Mouse (Mus musculus): ENCODE measurements around the gene Hoxc9. TPM values are rescaled to one million over a fixed set of nuclear protein-coding genes. Genes with fewer than 3 reads are reported as not detected.
A peak's percentile ranks its signal among the peaks of the same experiment; 100 is the strongest.

Gene Hoxc9
- polyA plus RNA-seq, 1 experiment from 2014 or later: not detected

DNA sequence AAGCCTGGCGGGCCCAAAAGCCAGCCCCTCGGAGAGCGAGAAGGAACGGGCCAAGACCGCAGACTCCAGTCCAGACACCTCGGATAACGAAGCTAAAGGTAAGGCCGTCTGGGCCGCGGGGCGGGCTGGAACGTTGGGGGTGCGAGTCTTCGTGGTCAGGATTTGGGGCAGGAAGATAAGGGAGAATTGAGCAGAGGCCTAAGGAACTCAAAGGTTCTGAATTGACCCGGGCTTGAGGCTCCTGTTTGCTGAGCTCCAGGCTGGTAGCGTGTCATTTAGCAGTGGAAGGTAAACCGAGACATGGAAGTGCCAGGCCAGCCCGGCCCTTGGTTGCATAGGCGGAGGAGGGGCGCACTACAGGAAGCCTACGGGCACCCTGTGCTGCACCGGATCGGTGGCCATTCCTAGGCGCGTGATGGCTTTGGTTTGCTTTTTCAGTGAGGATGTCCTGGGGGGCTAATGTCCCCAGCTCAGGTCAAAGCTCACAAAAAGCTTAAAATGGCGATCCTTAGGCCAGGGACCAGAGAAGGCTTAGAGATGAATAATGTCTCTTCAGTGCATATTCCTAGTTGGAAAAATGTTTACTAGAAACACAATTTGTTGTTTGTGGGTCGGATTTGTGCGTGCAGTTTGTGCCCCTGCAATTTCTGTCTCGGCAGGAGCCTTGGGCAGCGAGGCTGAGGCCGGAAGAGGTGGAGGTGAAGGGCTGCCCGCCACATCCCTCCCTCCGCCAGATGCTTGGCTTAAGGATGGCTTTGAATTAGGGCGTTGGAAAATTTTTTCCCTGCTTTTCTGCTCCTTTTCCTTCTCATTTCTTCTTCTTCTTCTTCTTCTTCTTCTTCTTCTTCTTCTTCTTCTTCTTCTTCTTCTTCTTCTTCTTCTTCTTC, 8.5 kb upstream of the Hoxc9 start:
- Histone ChIP-seq H3K9me3 (no peaks in the 10 kb centered on the region), H3K27ac (replicated peaks) (no peak overlapping the region), H3K9ac (no peak overlapping the region), H3K36me3 (no peaks in the 10 kb centered on the region), H3K27me3 (replicated peaks) (peaks cover 99% of the 10 kb centered on the region), H3K4me3 (no peak overlapping the region), H3K4me1 (peaks cover 5% of the 10 kb centered on the region; the same call in 1 of the 2 replicates), H3K4me2 (no peak overlapping the region)
- WGBS: 2% methylated on average over 34 of the region's 34 CpGs
- ATAC-seq (ENCODE audit: extremely low read depth, insufficient number of reproducible peaks, low FRiP score, low TSS enrichment): no peak

DNA sequence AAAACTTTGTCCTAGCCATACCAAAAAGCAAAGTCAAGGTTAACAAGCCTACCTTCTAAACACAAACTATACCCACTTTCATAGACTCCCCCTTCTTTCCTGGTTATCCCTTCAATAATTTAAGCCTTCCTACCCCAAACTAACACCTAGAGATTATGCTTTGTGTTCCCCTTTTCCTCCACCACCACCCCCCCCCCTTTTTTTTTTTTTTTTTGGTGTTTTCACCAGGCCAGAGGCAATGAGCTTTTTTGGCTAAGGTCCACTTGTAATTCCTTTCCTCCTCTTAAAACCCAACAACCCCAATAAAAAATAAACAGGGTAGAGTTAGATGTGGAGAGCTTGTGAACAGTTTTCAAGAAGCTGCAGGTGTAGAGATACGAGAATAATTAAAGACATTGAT, 6.9 kb upstream of the Hoxc9 start:
- no peak for ATAC-seq (ENCODE audit: extremely low read depth, insufficient number of reproducible peaks, low FRiP score, low TSS enrichment)

DNA sequence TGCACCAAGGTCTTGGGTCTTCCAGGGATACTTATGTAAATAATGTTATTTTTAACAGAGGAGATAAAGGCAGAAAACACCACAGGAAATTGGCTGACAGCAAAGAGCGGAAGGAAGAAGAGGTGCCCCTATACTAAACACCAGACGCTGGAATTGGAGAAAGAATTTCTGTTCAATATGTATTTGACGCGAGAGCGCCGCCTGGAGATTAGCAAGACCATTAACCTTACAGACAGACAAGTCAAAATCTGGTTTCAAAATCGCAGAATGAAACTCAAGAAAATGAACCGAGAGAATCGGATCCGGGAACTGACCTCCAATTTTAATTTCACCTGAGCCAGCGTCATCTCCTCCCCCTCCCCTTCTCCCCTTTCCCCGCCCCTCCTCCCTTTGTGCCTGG, 5.5 kb upstream of the Hoxc9 start:
- peaks cover 5% of the 10 kb centered on the region; the same call in 1 of the 2 replicates for H3K4me1 ChIP-seq
- H3K4me2 ChIP-seq: no peak overlapping the region
- no peaks in the 10 kb centered on the region for H3K36me3 ChIP-seq
- ATAC-seq (ENCODE audit: extremely low read depth, insufficient number of reproducible peaks, low FRiP score, low TSS enrichment): no peak
- H3K9me3 ChIP-seq: no peaks in the 10 kb centered on the region
- H3K9ac ChIP-seq: no peak overlapping the region
- H3K4me3 ChIP-seq: no peak overlapping the region
- peaks cover 99% of the 10 kb centered on the region for H3K27me3 ChIP-seq (replicated peaks)
- WGBS: 1% methylated on average over 12 of the region's 12 CpGs
- H3K27ac ChIP-seq (replicated peaks): no peak overlapping the region

More for the DNA sequence above, 6.9 kb upstream of the Hoxc9 start:
- H3K4me1 ChIP-seq: peaks cover 5% of the 10 kb centered on the region; the same call in 1 of the 2 replicates
- WGBS: 26% methylated on average over 1 of the region's 1 CpGs
- H3K9me3 ChIP-seq: no peaks in the 10 kb centered on the region
- no peak overlapping the region for H3K4me2 ChIP-seq
- H3K27ac ChIP-seq (replicated peaks): no peak overlapping the region
- H3K4me3 ChIP-seq: no peak overlapping the region
- H3K9ac ChIP-seq: no peak overlapping the region
- H3K36me3 ChIP-seq: no peaks in the 10 kb centered on the region
- H3K27me3 ChIP-seq (replicated peaks): peaks cover 99% of the 10 kb centered on the region

- Histone ChIP-seq H3K27me3 (replicated peaks) (peaks cover 99% of the 10 kb centered on the region), H3K9me3 (no peaks in the 10 kb centered on the region), H3K4me2 (no peak overlapping the region), H3K4me3 (no peak overlapping the region), H3K9ac (no peak overlapping the region), H3K4me1 (peaks cover 5% of the 10 kb centered on the region; the same call in 1 of the 2 replicates), H3K36me3 (no peaks in the 10 kb centered on the region), H3K27ac (replicated peaks) (no peak overlapping the region)
- under 1% methylated on average over 21 of the region's 21 CpGs for WGBS
- no peak for ATAC-seq (ENCODE audit: extremely low read depth, insufficient number of reproducible peaks, low FRiP score, low TSS enrichment)
Measured at GRCm38 (mm10) chr15:102972254-102972653, 4.0 kb upstream of the Hoxc9 start.

DNA sequence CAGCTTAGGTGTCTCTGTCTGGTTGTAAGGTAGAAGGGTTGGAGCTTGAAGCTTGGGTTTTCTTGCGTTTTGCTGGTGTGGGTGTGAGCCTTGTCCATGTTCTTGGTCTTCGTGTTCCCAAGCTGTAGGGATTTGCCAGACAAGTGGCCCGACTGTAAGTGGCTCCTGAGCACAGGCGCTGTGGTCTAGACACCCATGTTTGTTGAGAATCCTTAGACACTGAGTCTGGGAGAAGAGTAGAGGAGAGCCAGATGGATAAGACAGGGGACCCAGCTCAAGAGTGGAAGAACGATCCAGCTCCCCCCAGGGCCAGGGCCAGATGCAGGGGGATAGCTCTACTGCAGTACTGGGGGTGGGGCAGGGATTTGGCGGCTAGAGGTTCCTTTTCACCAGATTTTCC, 3.5 kb upstream of the Hoxc9 start:
- WGBS: 2% methylated on average over 6 of the region's 6 CpGs
- H3K9ac ChIP-seq: no peak overlapping the region
- no peak for ATAC-seq (ENCODE audit: extremely low read depth, insufficient number of reproducible peaks, low FRiP score, low TSS enrichment)

DNA sequence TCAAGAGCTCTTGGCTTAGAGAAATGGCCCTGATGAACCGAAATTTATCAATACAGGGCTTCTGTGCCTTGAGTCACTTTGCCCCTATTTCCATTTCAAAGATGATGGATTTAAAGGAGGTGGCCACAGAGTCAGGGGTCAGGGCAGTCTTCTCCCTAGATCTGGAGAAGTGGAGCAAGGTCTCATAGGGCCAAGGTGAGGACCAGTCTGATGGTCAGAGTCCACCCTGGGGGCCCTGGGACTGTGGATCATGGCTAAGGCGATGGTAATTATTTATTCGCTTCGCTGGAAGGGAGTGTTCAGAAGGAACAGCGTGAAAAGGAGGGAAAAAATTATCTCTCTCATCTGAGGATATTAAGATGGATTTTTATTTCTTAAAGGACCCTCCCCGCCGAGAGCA, 1.2 kb upstream of the Hoxc9 start:
- H3K36me3 ChIP-seq: no peaks in the 10 kb centered on the region
- no peak overlapping the region for H3K27ac ChIP-seq (replicated peaks)
- peaks cover 100% of the 10 kb centered on the region for H3K27me3 ChIP-seq (replicated peaks)
- no peak overlapping the region for H3K9ac ChIP-seq
- no peak overlapping the region for H3K4me2 ChIP-seq
- H3K9me3 ChIP-seq: no peaks in the 10 kb centered on the region
- no peak overlapping the region for H3K4me3 ChIP-seq
- H3K4me1 ChIP-seq: peaks cover 5% of the 10 kb centered on the region; the same call in 1 of the 2 replicates
- ATAC-seq (ENCODE audit: extremely low read depth, insufficient number of reproducible peaks, low FRiP score, low TSS enrichment): no peak
- WGBS: 4% methylated on average over 7 of the region's 7 CpGs

More for the DNA sequence above, 3.5 kb upstream of the Hoxc9 start:
- Histone ChIP-seq H3K9me3 (no peaks in the 10 kb centered on the region), H3K36me3 (no peaks in the 10 kb centered on the region), H3K27me3 (replicated peaks) (peaks cover 99% of the 10 kb centered on the region), H3K4me1 (peaks cover 5% of the 10 kb centered on the region; the same call in 1 of the 2 replicates), H3K4me3 (no peak overlapping the region), H3K4me2 (no peak overlapping the region), H3K27ac (replicated peaks) (no peak overlapping the region)

- Histone ChIP-seq H3K27ac (replicated peaks) (no peak overlapping the region), H3K4me1 (peaks cover 5% of the 10 kb centered on the region; the same call in 1 of the 2 replicates), H3K4me3 (no peak overlapping the region), H3K36me3 (no peaks in the 10 kb centered on the region), H3K9ac (no peak overlapping the region), H3K4me2 (no peak overlapping the region), H3K27me3 (replicated peaks) (peaks cover 100% of the 10 kb centered on the region), H3K9me3 (no peaks in the 10 kb centered on the region)
- WGBS: under 1% methylated on average over 21 of the region's 21 CpGs
- ATAC-seq (ENCODE audit: extremely low read depth, insufficient number of reproducible peaks, low FRiP score, low TSS enrichment): no peak
Measured at GRCm38 (mm10) chr15:102975688-102976111, 539 bp upstream of the Hoxc9 start.

- no peak overlapping the region for H3K27ac ChIP-seq (replicated peaks)
- H3K9ac ChIP-seq: no peak overlapping the region
- H3K4me1 ChIP-seq: peaks cover 10% of the 10 kb centered on the region
- no peaks in the 10 kb centered on the region for H3K36me3 ChIP-seq
- ATAC-seq (ENCODE audit: extremely low read depth, insufficient number of reproducible peaks, low FRiP score, low TSS enrichment): no peak
- H3K4me2 ChIP-seq: peak overlapping the region; percentile 51
- peak overlapping the region; percentile 35 for H3K4me3 ChIP-seq
- WGBS: 1% methylated on average over 37 of the region's 37 CpGs
- peaks cover 100% of the 10 kb centered on the region for H3K27me3 ChIP-seq (replicated peaks)
- no peaks in the 10 kb centered on the region for H3K9me3 ChIP-seq
Measured at GRCm38 (mm10) chr15:102976631-102977422, 588 bp downstream of the Hoxc9 start.

GRCm38 (mm10) chr15:102977423-102977974, 1.3 kb downstream of the Hoxc9 start:
- WGBS: 3% methylated on average over 16 of the region's 16 CpGs
- H3K36me3 ChIP-seq: no peaks in the 10 kb centered on the region
- peaks cover 100% of the 10 kb centered on the region for H3K27me3 ChIP-seq (replicated peaks)
- no peaks in the 10 kb centered on the region for H3K9me3 ChIP-seq
- peak overlapping the region; percentile 35 for H3K4me3 ChIP-seq
- no peak overlapping the region for H3K27ac ChIP-seq (replicated peaks)
- H3K4me2 ChIP-seq: peak overlapping the region; percentile 51
- H3K9ac ChIP-seq: no peak overlapping the region
- H3K4me1 ChIP-seq: peaks cover 13% of the 10 kb centered on the region
- ATAC-seq (ENCODE audit: extremely low read depth, insufficient number of reproducible peaks, low FRiP score, low TSS enrichment): no peak

- Histone ChIP-seq H3K4me1 (peaks cover 13% of the 10 kb centered on the region), H3K27ac (replicated peaks) (no peak overlapping the region), H3K9me3 (no peaks in the 10 kb centered on the region), H3K4me3 (no peak overlapping the region), H3K9ac (no peak overlapping the region), H3K4me2 (no peak overlapping the region), H3K36me3 (no peaks in the 10 kb centered on the region), H3K27me3 (replicated peaks) (peaks cover 100% of the 10 kb centered on the region)
- 4% methylated on average over 13 of the region's 13 CpGs for WGBS
- no peak for ATAC-seq (ENCODE audit: extremely low read depth, insufficient number of reproducible peaks, low FRiP score, low TSS enrichment)
Measured at GRCm38 (mm10) chr15:102978615-102979515, 2.6 kb downstream of the Hoxc9 start.
